Comparison of ENCODE assay signal across 8 mouse cellular contexts in the genomic region with DNA sequence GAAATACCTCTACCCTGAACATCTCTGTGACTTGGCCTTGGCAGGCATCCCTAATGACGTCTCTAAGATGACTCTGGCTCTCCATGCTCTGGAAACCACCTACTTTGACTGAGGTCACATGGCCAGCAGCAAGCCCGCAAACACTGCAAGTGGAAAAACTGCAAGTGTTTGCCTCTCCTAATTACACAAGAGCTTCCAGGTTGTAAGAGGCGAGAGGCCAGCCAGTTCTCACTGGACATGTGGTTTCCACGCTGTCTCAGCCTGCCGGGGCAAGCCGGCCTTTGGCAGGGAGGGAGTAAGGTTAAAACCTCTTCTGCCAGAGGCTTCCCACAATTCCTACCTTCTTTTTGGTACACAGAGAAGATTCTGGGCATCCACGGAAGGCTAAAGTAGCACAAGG.
DNase-seq lines count a peak whose midpoint lies in the region; ATAC-seq lines count a peak whose summit lies in the region.

No protein-coding gene starts in this region.

- no peaks in the 10 kb centered on the region for H3K27me3 ChIP-seq in hindbrain, embryonic 10.5 days (ENCODE audit: insufficient read depth, poor library complexity, severe bottlenecking)
- no peaks in the 10 kb centered on the region for H3K27me3 ChIP-seq in hindbrain, embryonic 12.5 days

- ATAC-seq in hindbrain, embryonic 12.5 days (ENCODE audit: low FRiP score), result no peak
- peak; percentile 77 for ATAC-seq in inflammation-experienced regulatory T-cells, adult 6 months
- peak; percentile 37; the same call in 1 of the 2 replicates for ATAC-seq in megakaryocyte progenitor cell, adult 5-6 weeks (replicated peaks; ENCODE audit: poor library complexity)

- H3K9me3 ChIP-seq in hindbrain, embryonic 10.5 days, result no peaks in the 10 kb centered on the region
- no peaks in the 10 kb centered on the region for H3K9me3 ChIP-seq in hindbrain, embryonic 12.5 days (replicated peaks)

- WGBS in hindbrain, embryonic 10.5 days, result 82% methylated on average over 7 of the region's 7 CpGs
- WGBS in hindbrain, embryonic 12.5 days, result 78% methylated on average over 7 of the region's 7 CpGs

- H3K27ac ChIP-seq in hindbrain, embryonic 10.5 days, result peak overlapping the region; percentile 56; the same call in 1 of the 2 replicates
- H3K27ac ChIP-seq in hindbrain, embryonic 12.5 days, result no peak overlapping the region

- H3K9ac ChIP-seq in hindbrain, embryonic 12.5 days, result no peak overlapping the region

- no peak for DNase-seq in hindbrain, embryonic 10.5 days (ENCODE audit: low spot score)
- peak; percentile 23 to 57 for DNase-seq in adrenal gland, postnatal 36 days
- no peak for DNase-seq in layer of hippocampus, postnatal 36 days
- DNase-seq in B cell, adult 2 months, result no peak
- DNase-seq in cerebellum, adult 8-10 months, result no peak

- H3K4me2 ChIP-seq in hindbrain, embryonic 12.5 days (replicated peaks), result no peak overlapping the region

- no peak overlapping the region for H3K4me3 ChIP-seq in hindbrain, embryonic 10.5 days
- H3K4me3 ChIP-seq in hindbrain, embryonic 12.5 days, result no peak overlapping the region

- H3K4me1 ChIP-seq in hindbrain, embryonic 10.5 days (replicated peaks), result peaks cover 11% of the 10 kb centered on the region
- H3K4me1 ChIP-seq in hindbrain, embryonic 12.5 days, result peaks cover 4% of the 10 kb centered on the region; the same call in 1 of the 2 replicates

- no peaks in the 10 kb centered on the region for H3K36me3 ChIP-seq in hindbrain, embryonic 10.5 days
- no peaks in the 10 kb centered on the region for H3K36me3 ChIP-seq in hindbrain, embryonic 12.5 days

Comparison
In these comparisons a context has a peak if more than half of its experiments do, and no peak if none do; other contexts are left out.
1. DNase-seq: peak in adrenal gland, postnatal 36 days (2 of 2); none in hindbrain, embryonic 10.5 days (single experiment), layer of hippocampus, postnatal 36 days (0 of 2), B cell, adult 2 months (0 of 2) and cerebellum, adult 8-10 months (single experiment).